Mouse (Mus musculus): ENCODE measurements around the gene Papolb.

The Papolb gene

DNA sequence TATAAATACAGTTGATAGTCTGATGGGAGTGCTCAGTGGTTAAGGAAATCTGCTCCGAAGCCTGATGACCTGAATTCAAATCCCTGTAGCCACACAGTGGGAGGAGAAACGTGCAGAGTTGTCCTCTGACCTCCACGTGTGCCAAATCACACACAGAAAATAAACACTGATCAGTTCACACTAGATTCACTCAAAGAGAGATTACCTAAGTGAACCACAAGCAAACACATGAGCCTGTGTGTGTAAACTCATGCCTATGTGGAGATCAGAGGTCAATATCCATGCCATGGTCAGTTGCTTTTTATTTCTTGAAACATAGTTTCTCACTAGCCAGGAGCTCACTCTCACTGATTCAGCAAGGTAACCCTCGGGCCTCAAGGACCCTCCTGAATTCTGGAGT is 9.5 kb downstream of the Papolb start:
- in situ Hi-C loops (cut with MseI, MboI), result no loop called here

DNA sequence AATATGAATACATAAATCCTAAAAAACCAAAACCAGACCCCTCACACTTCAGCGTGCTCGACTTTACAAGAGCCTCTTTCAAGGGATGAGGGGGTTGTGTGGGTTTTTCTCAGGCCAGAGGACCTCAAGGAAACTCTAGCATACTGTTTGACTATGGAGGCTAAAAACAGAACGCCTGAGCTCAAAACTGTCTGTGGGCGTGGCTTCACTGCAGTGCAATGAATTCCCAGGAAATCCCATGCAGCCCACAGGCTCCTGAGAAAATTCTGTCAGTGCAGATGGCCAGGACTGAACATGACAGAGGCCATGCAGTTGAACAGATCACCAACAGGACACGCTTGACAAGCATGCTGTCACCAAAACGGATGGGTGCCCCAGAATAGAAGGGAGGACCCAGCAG is 10.9 kb downstream of the Papolb start:
- in situ Hi-C loops (cut with MseI, MboI), result no loop called here

DNA sequence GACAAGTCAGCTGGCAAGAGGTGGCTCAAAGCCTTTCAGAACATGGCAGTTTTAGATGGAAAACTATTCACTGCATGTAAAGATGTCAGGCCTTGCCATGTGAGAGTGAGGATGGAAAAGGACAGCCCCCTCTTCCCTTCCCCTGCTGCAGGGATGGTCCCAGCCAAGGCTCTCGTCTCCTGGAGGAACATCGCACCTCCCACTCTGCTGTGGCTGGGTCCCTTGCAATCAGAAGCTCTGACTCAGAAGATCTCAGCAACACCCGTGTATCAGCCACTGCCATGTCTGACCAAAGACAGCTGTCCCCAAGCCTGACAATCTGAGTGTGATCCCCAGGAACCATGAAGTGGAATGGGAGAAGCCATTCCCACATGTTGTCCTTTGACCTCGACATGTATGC is 17.8 kb downstream of the Papolb start:
- in situ Hi-C loops (cut with MseI, MboI), result no loop called here

DNA sequence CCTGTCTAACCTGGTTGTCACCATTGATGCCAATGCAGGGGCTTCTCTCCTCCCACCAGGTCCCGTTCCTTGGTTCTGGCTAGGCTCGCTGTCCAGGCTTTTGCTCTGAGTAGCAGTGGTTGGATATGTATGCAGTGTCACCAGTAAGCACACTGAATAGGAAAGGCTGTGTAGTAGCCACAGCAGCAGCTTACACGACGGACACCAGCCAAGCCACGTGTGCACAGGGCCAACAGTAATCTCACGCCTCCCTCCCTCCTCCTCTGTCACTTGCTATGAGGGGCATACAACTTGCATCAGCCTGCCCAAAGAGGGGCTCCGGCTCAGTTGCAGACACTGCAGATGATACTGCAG is 19.8 kb downstream of the Papolb start:
- in situ Hi-C loops (cut with MseI, MboI), result no loop called here

DNA sequence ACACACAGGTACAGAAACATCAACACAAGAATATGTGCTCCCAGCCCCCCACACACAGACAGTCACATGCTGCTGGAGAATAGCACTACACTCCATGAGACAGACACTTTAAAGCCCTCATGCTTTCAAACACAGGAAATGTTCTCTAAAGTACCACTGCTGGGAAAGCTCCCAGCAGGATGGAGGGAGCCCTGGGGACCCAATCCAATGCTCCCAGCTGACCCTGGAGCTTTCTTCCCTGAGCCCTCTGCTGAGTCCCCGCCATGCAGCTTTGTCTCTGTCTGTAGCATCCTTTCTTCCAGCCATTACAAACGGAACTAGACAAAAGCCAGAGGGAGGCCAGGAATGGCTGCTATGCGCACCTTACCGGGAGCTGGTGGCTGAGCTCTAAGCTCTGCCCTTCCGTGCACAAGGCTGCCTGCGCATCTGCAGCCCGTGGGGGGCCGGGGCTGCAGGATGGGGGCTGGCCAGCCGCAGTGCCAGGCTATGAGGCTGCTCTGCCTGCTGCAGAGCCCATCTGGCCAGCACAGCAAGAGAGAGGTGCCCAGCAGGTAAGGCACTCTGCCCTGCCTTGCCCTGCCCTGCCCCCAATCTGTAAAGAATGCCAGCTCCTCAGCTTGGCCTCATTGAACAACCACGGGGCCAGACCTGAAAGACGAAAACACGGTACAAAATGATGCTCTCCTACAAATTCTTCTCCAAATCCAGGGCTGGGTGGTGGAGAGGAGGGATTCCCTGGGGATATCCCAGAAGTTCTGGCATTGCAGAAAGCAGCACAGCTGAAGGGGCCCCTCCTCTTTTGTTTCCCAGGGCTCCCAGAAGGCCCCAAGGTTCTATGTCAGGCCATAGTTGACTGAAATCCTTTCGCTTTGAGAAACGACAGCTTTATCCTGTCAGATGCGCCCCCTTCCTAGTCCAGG is 20.5 kb downstream of the Papolb start:
- in situ Hi-C loops (cut with MseI, MboI), result loop anchor here (10.0 kb wide), 2 partner anchors 45 to 115 kb away; partner anchors contain the start of genes Radil (in 1 of the 2) and Wipi2 (in 1 of the 2)

GRCm38 (mm10) chr5:142505695-142506423 is 24.0 kb downstream of the Papolb start:
- in situ Hi-C loops (cut with MseI, MboI), result loop anchor here (10.0 kb wide), 2 partner anchors 49 to 119 kb away; partner anchors contain the start of genes Radil (in 1 of the 2) and Wipi2 (in 1 of the 2)

- in situ Hi-C loops (cut with MseI, MboI), result loop anchor here (5.0 to 10.0 kb wide), 3 partner anchors 51 to 121 kb away; partner anchors contain the start of genes Radil (in 1 of the 2) and Wipi2 (in 1 of the 2)
Observed at GRCm38 (mm10) chr5:142504175-142504574, 25.7 kb downstream of the Papolb start.

DNA sequence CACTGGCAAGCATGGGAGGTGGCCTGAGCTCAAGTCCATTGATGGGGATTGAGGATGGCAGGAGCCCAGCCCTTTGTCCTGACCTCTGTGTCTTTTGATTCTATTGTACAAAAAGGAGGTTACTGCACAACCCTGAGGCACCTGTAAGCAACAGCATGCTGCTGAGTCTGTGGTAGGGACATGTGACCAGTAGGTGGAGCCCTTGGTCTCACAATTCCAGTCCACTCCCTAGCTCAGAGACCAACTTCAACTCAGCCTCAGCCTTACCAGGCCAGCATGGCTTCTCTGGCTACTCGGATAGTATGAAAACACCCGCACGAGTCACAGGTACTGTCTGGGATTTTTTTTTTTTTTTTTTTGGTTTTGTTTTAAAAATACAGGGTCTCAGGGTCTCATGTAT is 27.5 kb downstream of the Papolb start:
- in situ Hi-C loops (cut with MseI, MboI), result loop anchor here (5.0 to 10.0 kb wide), 3 partner anchors 52 to 122 kb away; partner anchors contain the start of genes Radil (in 1 of the 2) and Wipi2 (in 1 of the 2)

DNA sequence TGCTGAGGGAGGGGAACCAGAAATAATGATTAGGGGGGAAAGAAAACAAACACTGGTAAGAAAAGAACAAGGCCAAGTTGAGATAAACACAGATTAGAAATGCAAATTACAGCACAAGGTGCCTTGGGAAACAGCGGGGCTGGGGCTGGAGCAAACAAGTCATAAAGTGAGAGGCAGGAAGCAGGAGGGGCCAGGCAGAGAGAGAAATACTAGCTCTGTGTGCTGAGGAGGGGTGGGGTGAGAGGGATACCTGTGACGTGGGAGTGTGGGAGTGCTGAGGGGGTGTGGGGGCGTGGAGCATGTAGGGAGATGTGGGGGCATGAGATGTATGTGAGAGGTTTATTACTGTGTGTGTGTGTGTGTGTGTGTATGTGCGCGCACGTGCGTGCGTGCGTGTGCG is 29.0 kb downstream of the Papolb start:
- in situ Hi-C loops (cut with MseI, MboI), result loop anchor here (5.0 to 10.0 kb wide), 3 partner anchors 54 to 124 kb away; partner anchors contain the start of genes Radil (in 1 of the 2) and Wipi2 (in 1 of the 2)

DNA sequence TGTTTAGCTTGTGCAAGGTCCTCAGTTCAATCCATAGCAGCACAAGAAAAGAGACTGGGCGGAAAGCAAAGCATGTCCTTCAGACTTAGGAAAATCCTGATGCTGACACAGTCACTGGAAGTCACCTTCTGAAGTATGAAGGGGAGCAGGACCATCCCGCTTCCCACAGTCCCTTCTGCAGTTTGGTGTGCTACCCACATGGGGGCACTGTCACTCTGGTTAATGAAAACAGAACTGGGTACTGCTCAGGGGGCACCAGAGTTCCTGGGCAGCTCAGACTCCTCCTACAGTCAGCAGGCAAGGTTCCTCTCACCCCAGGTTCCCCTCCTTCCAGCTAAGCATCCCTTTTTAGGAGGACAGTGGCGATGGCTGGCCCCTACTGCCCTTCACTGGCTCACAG is 30.9 kb downstream of the Papolb start:
- in situ Hi-C loops (cut with MseI, MboI), result no loop called here

DNA sequence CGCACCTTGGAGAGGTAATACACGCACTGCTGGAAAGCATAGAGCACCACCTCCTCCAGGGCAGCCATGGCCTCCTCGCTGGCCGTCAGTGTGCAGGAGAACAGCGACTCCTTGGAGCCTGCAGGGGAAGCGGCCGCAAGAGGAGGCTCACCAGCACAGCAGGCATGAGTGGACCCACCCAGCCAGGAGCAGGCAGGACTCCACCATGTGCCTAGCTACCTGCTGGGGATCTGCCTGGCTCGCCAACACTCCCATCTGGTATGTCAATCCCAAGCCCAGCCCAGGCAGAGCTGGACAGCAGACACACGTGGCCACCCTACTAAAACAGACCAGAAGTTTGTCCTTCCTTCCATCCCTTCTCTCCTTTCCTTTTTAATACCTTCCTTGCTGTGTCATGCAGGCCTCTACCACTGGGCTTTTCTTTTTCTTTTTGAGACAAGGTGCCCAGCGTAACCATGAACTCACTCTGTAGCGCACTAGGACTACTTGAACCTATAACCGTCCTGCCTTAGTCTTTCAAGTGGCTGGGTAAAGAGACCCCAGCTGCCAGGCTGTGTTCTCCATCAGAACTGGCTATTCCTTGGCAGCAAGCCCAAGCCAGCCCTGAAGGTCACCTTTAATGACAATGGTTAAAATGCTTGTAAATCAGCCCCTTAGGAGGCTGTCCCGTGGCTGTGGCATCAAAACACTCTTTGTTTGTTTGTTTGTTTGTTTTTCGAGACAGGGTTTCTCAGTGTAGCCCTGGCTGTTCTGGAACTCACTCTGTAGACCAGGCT is 34.4 kb downstream of the Papolb start:
- in situ Hi-C loops (cut with MseI, MboI), result no loop called here

GRCm38 (mm10) chr5:142493307-142493706 is 36.6 kb downstream of the Papolb start:
- in situ Hi-C loops (cut with MseI, MboI), result no loop called here

DNA sequence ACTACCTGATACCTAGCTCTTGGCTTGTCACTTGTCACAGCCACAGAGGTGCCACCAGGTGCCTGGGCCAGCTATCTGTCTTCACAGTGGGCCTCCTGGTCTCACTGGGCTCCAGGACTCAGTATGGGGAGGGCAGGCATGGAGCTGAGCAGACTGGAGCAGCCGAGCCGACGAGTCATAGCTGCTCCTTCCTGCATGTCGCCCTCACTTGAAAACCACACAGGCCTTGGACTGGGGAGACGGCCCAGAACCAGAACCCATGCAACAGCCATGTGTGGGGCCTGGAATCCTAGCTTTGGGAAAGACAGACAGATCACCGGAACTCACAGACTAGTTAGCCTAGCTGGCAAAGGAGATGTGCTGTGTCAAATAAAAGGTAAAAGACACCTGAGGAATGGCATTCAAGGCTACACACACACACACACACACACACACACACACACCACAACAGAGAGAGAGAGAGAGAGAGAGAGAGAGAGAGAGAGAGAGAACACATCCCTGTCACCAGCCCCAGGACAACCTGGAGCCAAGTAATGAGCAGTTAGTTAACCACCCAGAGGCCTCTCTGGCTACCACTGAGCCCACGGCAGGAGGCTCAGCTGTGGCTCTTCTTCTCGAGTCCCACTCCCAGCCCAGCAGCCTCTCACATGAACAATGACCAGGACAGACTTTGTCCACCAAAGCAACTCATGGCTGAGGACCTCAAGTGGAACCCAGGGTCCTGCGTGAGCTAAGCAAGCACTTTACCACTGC is 39.7 kb downstream of the Papolb start:
- in situ Hi-C loops (cut with MseI, MboI), result no loop called here

GRCm38 (mm10) chr5:142486654-142487053 is 43.2 kb downstream of the Papolb start:
- in situ Hi-C loops (cut with MseI, MboI), result no loop called here

- in situ Hi-C loops (cut with MseI, MboI), result no loop called here
Observed at GRCm38 (mm10) chr5:142483581-142483980, 46.3 kb downstream of the Papolb start.

DNA sequence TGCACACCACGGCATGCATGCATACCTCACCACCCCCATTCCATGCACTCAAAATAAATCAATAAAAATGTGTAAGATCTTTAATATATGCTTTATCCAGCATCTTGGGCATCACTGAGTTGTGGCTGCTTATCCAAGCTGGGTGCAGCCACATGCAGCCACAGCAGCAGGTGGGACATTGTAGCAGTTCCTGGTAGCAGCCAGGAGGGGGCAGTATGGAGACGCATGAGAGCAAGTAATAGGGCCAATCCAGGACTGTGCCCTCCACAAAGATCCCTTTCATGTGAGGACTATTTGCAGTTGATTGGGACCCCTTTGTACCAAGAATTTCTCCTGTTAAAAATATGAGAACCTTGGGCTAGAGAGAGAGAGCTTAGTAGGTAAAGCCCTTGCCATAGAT is 47.4 kb downstream of the Papolb start:
- in situ Hi-C loops (cut with MseI, MboI), result no loop called here

DNA sequence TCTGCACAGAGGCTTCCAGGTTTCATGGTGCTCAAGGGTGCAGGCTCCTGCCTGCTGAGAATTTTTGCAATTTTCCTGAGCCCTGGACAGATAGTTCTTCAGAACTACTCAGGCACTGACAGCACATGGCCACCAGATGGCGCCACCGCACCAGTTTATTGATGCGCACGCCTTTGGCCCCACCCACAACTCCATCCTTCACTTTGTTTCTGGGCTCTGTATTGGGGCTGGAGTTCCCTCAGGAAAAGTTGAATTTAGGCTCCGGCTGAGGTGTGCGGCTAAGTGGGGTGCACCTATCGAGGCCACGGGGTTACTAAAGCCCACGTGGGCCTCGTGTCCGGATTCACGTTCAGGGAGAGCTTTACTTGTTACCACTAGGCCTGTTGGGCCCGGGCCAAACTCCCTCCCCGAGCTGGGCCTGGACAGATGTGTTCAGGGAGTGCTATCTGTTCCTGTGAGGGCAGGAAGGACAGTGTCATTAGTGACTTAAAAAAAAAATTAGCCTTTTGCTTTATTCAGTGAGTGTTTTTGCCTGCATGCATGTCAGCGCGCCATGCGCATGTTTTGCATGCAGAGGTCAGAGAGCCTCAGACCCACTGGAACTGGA is 50.9 kb downstream of the Papolb start:
- in situ Hi-C loops (cut with MseI, MboI), result no loop called here

DNA sequence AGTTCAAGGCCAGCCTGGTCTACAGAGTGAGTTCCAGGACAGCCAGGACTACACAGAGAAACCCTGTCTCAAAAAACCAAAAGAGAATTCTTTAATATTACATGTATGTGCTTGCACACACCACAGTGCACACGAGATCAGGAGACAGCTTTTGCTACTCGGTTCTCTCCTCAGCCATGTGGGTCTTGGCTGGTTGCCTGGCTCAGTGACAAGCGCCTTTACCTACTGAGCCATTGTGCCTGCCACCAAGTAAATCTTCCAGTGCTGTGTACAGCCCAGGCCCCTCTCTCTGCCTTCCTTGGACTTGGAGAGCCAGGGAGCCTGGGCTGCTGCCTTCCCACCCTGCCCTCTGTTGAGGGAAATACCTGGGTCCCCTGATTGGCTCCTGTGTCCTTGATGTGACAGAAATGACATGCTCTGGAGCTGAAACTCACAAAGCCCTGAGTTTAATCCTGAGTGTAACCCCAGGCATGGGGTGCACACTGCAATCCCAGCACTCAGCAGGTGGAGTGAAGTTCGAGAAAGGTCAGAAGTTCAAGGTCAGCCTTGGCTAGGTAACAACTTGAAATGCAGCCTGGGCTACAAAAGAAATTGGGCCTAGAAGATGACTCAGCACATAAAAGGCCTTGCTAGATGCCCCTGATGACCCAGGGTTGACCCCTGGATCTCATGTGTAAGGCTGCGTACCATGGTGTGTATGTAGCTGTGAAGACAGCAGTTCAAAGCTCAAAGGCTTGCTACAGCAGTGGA is 51.8 kb downstream of the Papolb start:
- in situ Hi-C loops (cut with MseI, MboI), result no loop called here

DNA sequence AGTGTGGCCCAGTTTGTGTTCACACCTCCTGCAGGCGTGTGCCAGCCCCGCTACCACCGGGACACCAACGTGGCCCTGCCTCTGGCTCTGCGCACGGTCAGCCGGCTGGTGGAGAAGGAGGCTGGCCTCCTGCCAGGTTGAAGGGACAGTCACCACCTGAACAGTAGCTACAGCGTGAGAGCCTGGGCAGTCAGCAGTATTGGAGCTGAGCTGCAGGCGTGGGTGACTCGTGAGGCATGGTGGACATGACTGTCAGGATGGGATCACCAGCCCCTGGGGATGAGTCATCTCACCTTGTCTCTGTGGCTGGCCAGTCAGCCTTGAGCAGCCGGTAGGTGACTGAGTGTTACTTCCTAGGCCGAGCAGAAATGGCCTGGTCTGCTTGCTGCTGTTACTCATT is 52.5 kb downstream of the Papolb start:
- in situ Hi-C loops (cut with MseI, MboI), result no loop called here
